ENCODE assay signal across 24 mouse cellular contexts in the genomic region with DNA sequence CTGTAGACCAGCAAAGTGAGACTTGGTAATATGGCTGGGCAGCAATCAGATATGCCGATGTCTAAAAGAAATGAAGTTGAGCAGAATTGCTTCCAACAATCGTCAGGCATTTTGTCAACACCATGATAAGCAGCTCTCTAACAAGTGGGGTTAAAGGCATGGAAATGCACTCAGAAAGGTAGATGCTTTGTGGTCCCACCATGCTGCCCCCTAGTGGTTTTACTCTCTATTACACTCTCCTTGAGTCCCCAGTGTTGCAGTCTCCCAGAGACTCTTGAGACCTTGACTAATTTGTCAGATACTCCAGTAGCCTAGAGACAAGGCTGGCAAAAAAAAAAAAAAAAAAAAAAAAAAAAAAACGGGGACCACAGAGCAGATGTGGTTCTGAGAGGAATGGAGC.
A peak's percentile ranks its signal among the peaks of the same experiment; 100 is the strongest.
DNase-seq lines count a peak whose midpoint lies in the region; ATAC-seq and TF ChIP-seq lines count a peak whose summit lies in the region.
"Had no signal": no experiment of that assay in that cellular context is flagged by ENCODE, and none has a peak within 500 bp of the region (broad histone marks: within the 10 kb centered on the region; RNA-seq: fewer than 3 reads in every experiment).

No protein-coding gene starts in this region.

- no peak overlapping the region for H3K4me2 ChIP-seq in liver, postnatal 0 days (ENCODE audit: low read depth, low read length)
- H3K4me2 ChIP-seq: embryonic facial prominence, embryonic 12.5 days; heart, embryonic 15.5 days; hindbrain, embryonic 15.5 days; intestine, embryonic 15.5 days; kidney, embryonic 15.5 days; liver, embryonic 12.5 days; lung, embryonic 15.5 days; stomach, embryonic 15.5 days had no signal

- H3K36me3 ChIP-seq in heart, adult 2 months (ENCODE audit: control insufficient read depth, insufficient read depth, low read length), result no peaks in the 10 kb centered on the region
- no peaks in the 10 kb centered on the region for H3K36me3 ChIP-seq in liver, postnatal 0 days (replicated peaks; ENCODE audit: insufficient read depth, low read length)
- H3K36me3 ChIP-seq in E14TG2a.4 (ENCODE audit: insufficient read depth, low read length), result no peaks in the 10 kb centered on the region
- H3K36me3 ChIP-seq: embryonic facial prominence, embryonic 12.5 days; heart, embryonic 15.5 days; hindbrain, embryonic 15.5 days; intestine, embryonic 15.5 days; kidney, embryonic 15.5 days; liver, embryonic 12.5 days; lung, embryonic 15.5 days; midbrain, embryonic 10.5 days; stomach, embryonic 15.5 days had no signal

- in situ Hi-C loops in Patski (cut with MboI; ENCODE audit: low pct_unique_long_range_greater_than_20kb), result no loop called here

- no peaks in the 10 kb centered on the region for H3K4me1 ChIP-seq in heart, adult 2 months (ENCODE audit: control insufficient read depth, insufficient read depth, low read length)
- no peaks in the 10 kb centered on the region for H3K4me1 ChIP-seq in liver, postnatal 0 days (ENCODE audit: insufficient read depth)
- no peaks in the 10 kb centered on the region for H3K4me1 ChIP-seq in E14TG2a.4 (replicated peaks; ENCODE audit: low read depth, low read length)
- H3K4me1 ChIP-seq: embryonic facial prominence, embryonic 12.5 days; heart, embryonic 15.5 days; hindbrain, embryonic 15.5 days; intestine, embryonic 15.5 days; kidney, embryonic 15.5 days; liver, embryonic 12.5 days; lung, embryonic 15.5 days; midbrain, embryonic 10.5 days; stomach, embryonic 15.5 days had no signal

- POLR2A ChIA-PET in Patski (lab: Charles Lee), result no interaction called here

- H3K27me3 ChIP-seq in heart, adult 2 months (ENCODE audit: control insufficient read depth, insufficient read depth, low read length), result no peaks in the 10 kb centered on the region
- no peaks in the 10 kb centered on the region for H3K27me3 ChIP-seq in liver, postnatal 0 days (ENCODE audit: insufficient read depth, low read length)
- H3K27me3 ChIP-seq in E14TG2a.4 (ENCODE audit: insufficient read depth, low read length) (no peaks in the 10 kb centered on the region), Patski (peaks cover 3% of the 10 kb centered on the region)
- H3K27me3 ChIP-seq: embryonic facial prominence, embryonic 12.5 days; heart, embryonic 15.5 days; hindbrain, embryonic 15.5 days; intestine, embryonic 15.5 days; kidney, embryonic 15.5 days; liver, embryonic 12.5 days; lung, embryonic 15.5 days; stomach, embryonic 15.5 days had no signal

- intact Hi-C loops in heart, adult 2 months (cut with DNase I), result no loop called here

- TF ChIP-seq EP300 in heart, adult 2 months (IDR thresholded peaks at IDR 0.05; ENCODE audit: insufficient read depth, low read depth, low read length), result no peak
- no peak for TF ChIP-seq EP300 in liver, postnatal 0 days (IDR thresholded peaks at IDR 0.05; ENCODE audit: low read depth)

- H3K9ac ChIP-seq in heart, adult 2 months (ENCODE audit: low read depth, low read length), result no peak overlapping the region
- no peak overlapping the region for H3K9ac ChIP-seq in liver, postnatal 0 days (replicated peaks)
- H3K9ac ChIP-seq: embryonic facial prominence, embryonic 12.5 days; heart, embryonic 15.5 days; hindbrain, embryonic 15.5 days; intestine, embryonic 15.5 days; kidney, embryonic 15.5 days; liver, embryonic 12.5 days; lung, embryonic 15.5 days; stomach, embryonic 15.5 days had no signal

- no peak for ATAC-seq in liver, postnatal 0 days
- no peak for ATAC-seq in Patski
- ATAC-seq: intestine, embryonic 15.5 days; liver, embryonic 12.5 days had no signal

- CTCF ChIA-PET in Patski (lab: Charles Lee), result no interaction called here

- DNase-seq in heart, adult 2 months, result no peak
- no peak for DNase-seq in heart, postnatal 4 days
- DNase-seq in liver, postnatal 0 days, result no peak
- DNase-seq in liver (no peak), Patski (ENCODE audit: low read depth, low spot score) (no peak)
- DNase-seq in urinary bladder, adult 2 months (ENCODE audit: low spot score), result no peak
- DNase-seq in B cell, adult 2 months, result no peak
- DNase-seq: adrenal gland, postnatal 25 days; cerebellum, adult 8-10 months; gastrocnemius, adult 2 months; heart, postnatal 36 days; kidney, postnatal 4 days; thymus, adult 18-20 months; thymus, postnatal 4 days had no signal

- no peaks in the 10 kb centered on the region for H3K79me2 ChIP-seq in heart, adult 2 months (replicated peaks; ENCODE audit: control insufficient read depth, insufficient read depth, low read length)

- no peak overlapping the region for H3K27ac ChIP-seq in heart, adult 2 months
- H3K27ac ChIP-seq in liver, postnatal 0 days (ENCODE audit: low read depth), result no peak overlapping the region
- H3K27ac ChIP-seq: embryonic facial prominence, embryonic 12.5 days; gastrocnemius, adult 2 months; heart, embryonic 15.5 days; hindbrain, embryonic 15.5 days; intestine, embryonic 15.5 days; kidney, embryonic 15.5 days; liver, embryonic 12.5 days; lung, embryonic 15.5 days; midbrain, embryonic 10.5 days; stomach, embryonic 15.5 days had no signal

- TF ChIP-seq CTCF in heart, adult 2 months (IDR thresholded peaks at IDR 0.05), result peak; percentile 21; the same call in 1 of the 2 replicates
- TF ChIP-seq CTCF in liver, postnatal 0 days (IDR thresholded peaks at IDR 0.05; ENCODE audit: low read depth), result peak; percentile 17; the same call in 1 of the 2 replicates
- TF ChIP-seq CTCF in E14TG2a.4 (conservative IDR thresholded peaks at IDR 0.05; ENCODE audit: low read length) (0 out of 2 replicates have a peak, but pooled peaks have one; percentile 13), Patski (IDR thresholded peaks at IDR 0.05) (peak; percentile 5)

- 69% methylated on average over 3 of the region's 3 CpGs for WGBS in heart, adult 2 months
- WGBS in liver, postnatal 0 days (ENCODE audit: insufficient replicate concordance), result 85% methylated on average over 2 of the region's 3 CpGs

- no peak overlapping the region for H3K4me3 ChIP-seq in heart, adult 2 months
- no peak overlapping the region for H3K4me3 ChIP-seq in liver, postnatal 0 days (ENCODE audit: low read depth, low read length)
- H3K4me3 ChIP-seq in E14TG2a.4 (replicated peaks; ENCODE audit: low read length), result no peak overlapping the region
- H3K4me3 ChIP-seq: embryonic facial prominence, embryonic 12.5 days; gastrocnemius, adult 2 months; heart, embryonic 15.5 days; hindbrain, embryonic 15.5 days; intestine, embryonic 15.5 days; kidney, embryonic 15.5 days; liver, embryonic 12.5 days; lung, embryonic 15.5 days; midbrain, embryonic 10.5 days; stomach, embryonic 15.5 days had no signal

- no peaks in the 10 kb centered on the region for H3K9me3 ChIP-seq in liver, postnatal 0 days (ENCODE audit: low read length)
- H3K9me3 ChIP-seq in E14TG2a.4 (ENCODE audit: low read length), result no peaks in the 10 kb centered on the region
- H3K9me3 ChIP-seq: embryonic facial prominence, embryonic 12.5 days; heart, embryonic 15.5 days; hindbrain, embryonic 15.5 days; intestine, embryonic 15.5 days; kidney, embryonic 15.5 days; liver, embryonic 12.5 days; lung, embryonic 15.5 days; midbrain, embryonic 10.5 days; stomach, embryonic 15.5 days had no signal

- no peak for TF ChIP-seq POLR2A in heart, adult 2 months (IDR thresholded peaks at IDR 0.05; ENCODE audit: insufficient read depth, low read depth, low read length)
